Mouse (Mus musculus) forebrain, embryonic 11.5 days (tissue): Measurements from ENCODE around the gene Spem2. TPM values are rescaled to one million over a fixed set of nuclear protein-coding genes. Genes with fewer than 3 reads are reported as not detected.

ENCODE experiments used
- ATAC-seq: fragments of 200-750 bp; cut with Nextera tagmentation; replicated peaks from 2 replicates; pipeline ENCODE4 v1.8.0; 2017; ENCODE audit warnings: moderate TSS enrichment; ENCODE audit not compliant: low FRiP score
- DNase-seq: peaks from one replicate; pipeline ENCODE4 v3.0.0-alpha.2; 2017; ENCODE audit warnings: low spot score
- H3K27ac ChIP-seq: fragments of 300-500 bp; sonication (generic); 2 replicates; pipeline ENCODE4 v1.5.1; 2014; ENCODE audit warnings: low read depth, low read length
- H3K27me3 ChIP-seq: fragments of 300-500 bp; sonication (generic); 2 replicates; pipeline ENCODE4 v1.6.1; 2014; ENCODE audit warnings: mild to moderate bottlenecking, low read length, mixed read lengths; ENCODE audit not compliant: control insufficient read depth, insufficient read depth
- H3K36me3 ChIP-seq: fragments of 300-500 bp; sonication (generic); 2 replicates; pipeline ENCODE4 v1.6.1; 2014; ENCODE audit warnings: mild to moderate bottlenecking, low read length, moderate library complexity, mixed read lengths; ENCODE audit not compliant: control insufficient read depth, insufficient read depth
- H3K4me1 ChIP-seq: fragments of 300-500 bp; sonication (generic); replicated peaks from 2 replicates; pipeline ENCODE4 v1.6.1; 2014; ENCODE audit warnings: low read length, mixed read lengths; ENCODE audit not compliant: control insufficient read depth, insufficient read depth
- H3K4me2 ChIP-seq: fragments of 300-500 bp; sonication (generic); 2 replicates; pipeline ENCODE4 v1.6.1; 2014; ENCODE audit warnings: low read depth, mild to moderate bottlenecking, low read length, moderate library complexity, mixed read lengths; ENCODE audit not compliant: severe bottlenecking
- H3K4me3 ChIP-seq: fragments of 300-500 bp; sonication (generic); 2 replicates; pipeline ENCODE4 v1.5.1; 2014; ENCODE audit warnings: low read depth, low read length
- H3K9ac ChIP-seq: fragments of 300-500 bp; sonication (generic); 2 replicates; pipeline ENCODE4 v1.6.1; 2014; ENCODE audit warnings: low read length
- H3K9me3 ChIP-seq: fragments of 300-500 bp; sonication (generic); 2 replicates; pipeline ENCODE4 v1.6.1; 2016; ENCODE audit warnings: low read length, mixed read lengths; ENCODE audit not compliant: control insufficient read depth
- WGBS: fragments of 180-500 bp; shearing (Covaris S2); extraction: QIAGEN DNeasy Blood & Tissue Kit; methylation state at CpG from one replicate; pipeline ENCODE4 v1.1.7; 2014; 5-methylcytosine and 5-hydroxymethylcytosine counted together
- polyA plus RNA-seq: library from polyadenylated mRNA; unstranded; fragments of >200 nt; fragmentation: Nextera tagmentation; extraction: Ambion mirVana; gene quantifications from 2 replicates; pipeline ENCODE4 v1.2.1, GENCODE M21; 2014

Spem2 gene
- polyA plus RNA-seq, 1 experiment from 2014 or later: not detected

DNA sequence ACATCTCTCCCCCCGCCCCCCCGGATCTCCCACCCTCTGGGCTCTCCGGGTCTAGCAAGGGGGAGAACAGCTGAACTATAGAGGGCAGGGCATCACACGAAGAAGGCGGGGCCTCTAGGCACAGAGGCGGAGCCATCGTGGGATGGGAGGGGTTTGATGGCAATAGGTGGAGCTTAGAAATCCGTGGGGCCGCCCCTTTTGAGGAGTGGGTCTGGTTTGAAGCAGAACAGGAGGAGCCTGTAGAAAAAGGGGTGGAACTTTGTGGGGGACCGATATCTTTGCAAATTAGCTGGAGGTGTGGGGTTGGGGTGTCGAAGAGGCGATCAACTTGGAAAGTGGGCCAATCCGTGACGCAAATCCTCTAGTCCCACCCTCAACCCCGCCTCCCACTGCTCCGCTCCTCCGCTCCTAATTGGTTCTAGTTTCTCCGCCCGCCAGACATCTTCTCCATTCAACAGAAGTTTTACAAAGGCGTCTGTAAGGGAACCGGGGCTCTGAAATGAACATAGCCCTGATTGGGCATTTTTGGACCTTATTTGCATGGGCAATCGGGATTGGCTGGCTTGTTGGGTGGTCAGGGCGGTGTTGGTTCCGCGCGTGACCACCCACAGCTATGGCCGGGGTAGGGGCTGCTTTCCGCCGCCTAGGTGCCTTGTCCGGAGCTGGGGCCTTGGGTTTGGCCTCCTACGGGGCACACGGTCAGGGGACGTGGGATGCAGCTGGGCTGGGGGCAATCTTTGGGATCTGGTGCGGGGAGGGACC lies 19.9 kb upstream of the Spem2 start, which contains the start of gene Tmem256:
TSS of gene Tmem256 (plus strand) at position 563 of the 762 bp plus-strand sequence.
- H3K27ac ChIP-seq: peak within 1 kb of the TSS; percentile 83
- under 1% methylated on average over 34 of the region's 34 CpGs for WGBS
- peak; percentile 87 for ATAC-seq
- H3K9ac ChIP-seq: peak within 1 kb of the TSS; percentile 89
- no peaks in the 10 kb centered on the region for H3K9me3 ChIP-seq
- H3K36me3 ChIP-seq: no peaks in the 10 kb centered on the region
- peaks cover 30% of the 10 kb centered on the region for H3K4me1 ChIP-seq
- peak within 1 kb of the TSS; percentile 73 for H3K4me3 ChIP-seq
- peak within 1 kb of the TSS; percentile 92 for H3K4me2 ChIP-seq
- DNase-seq: peak; percentile 97
- no peaks in the 10 kb centered on the region; the same call in 1 of the 2 replicates for H3K27me3 ChIP-seq

GRCm38 (mm10) chr11:69837604-69837951 lies 19.3 kb upstream of the Spem2 start, which contains the start of gene Nlgn2:
Gene Nlgn2 (minus strand): TSS chr11:69837784.
- Histone ChIP-seq H3K36me3 (no peaks in the 10 kb centered on the region), H3K27me3 (no peaks in the 10 kb centered on the region; the same call in 1 of the 2 replicates), H3K4me2 (peak within 1 kb of the TSS; percentile 92), H3K4me1 (peaks cover 30% of the 10 kb centered on the region), H3K9ac (peak within 1 kb of the TSS; percentile 89), H3K9me3 (no peaks in the 10 kb centered on the region), H3K27ac (peak within 1 kb of the TSS; percentile 83), H3K4me3 (peak within 1 kb of the TSS; percentile 73)
- ATAC-seq (peak; percentile 44; the same call in 1 of the 2 replicates), DNase-seq (no peak)
- WGBS: under 1% methylated on average over 24 of the region's 32 CpGs

GRCm38 (mm10) chr11:69836703-69837576 lies 18.7 kb upstream of the Spem2 start:
- Histone ChIP-seq H3K4me1 (peaks cover 30% of the 10 kb centered on the region), H3K4me2 (peak overlapping the region; percentile 92), H3K9me3 (no peaks in the 10 kb centered on the region), H3K4me3 (peak overlapping the region; percentile 73), H3K9ac (peak overlapping the region; percentile 89), H3K36me3 (no peaks in the 10 kb centered on the region), H3K27me3 (no peaks in the 10 kb centered on the region; the same call in 1 of the 2 replicates), H3K27ac (peak overlapping the region; percentile 83)
- WGBS: under 1% methylated on average over 50 of the region's 52 CpGs
- DNase-seq (peak; percentile 76), ATAC-seq (peak; percentile 2; the same call in 1 of the 2 replicates)

DNA sequence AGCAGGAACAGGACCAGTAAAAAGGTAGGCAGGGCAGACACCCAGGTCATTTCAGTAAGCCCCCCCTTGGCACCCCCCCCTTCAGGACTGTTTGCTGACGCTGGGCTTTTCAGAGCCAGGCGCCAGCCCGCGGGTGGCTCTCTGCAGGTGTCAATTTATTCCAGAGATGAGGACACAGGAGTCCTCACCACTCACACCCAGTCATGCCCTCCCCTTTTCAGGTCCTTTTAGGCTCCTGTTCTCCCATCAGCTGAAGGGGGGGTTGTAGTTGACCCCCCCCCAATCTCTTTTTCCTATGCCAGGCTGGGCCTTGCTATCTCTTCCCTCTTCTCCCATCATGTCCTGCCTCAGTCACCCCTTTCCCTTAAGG lies 17.7 kb upstream of the Spem2 start:
- Histone ChIP-seq H3K27me3 (no peaks in the 10 kb centered on the region; the same call in 1 of the 2 replicates), H3K36me3 (no peaks in the 10 kb centered on the region), H3K9me3 (no peaks in the 10 kb centered on the region), H3K27ac (no peak overlapping the region), H3K4me3 (peak overlapping the region; percentile 73), H3K4me2 (peak overlapping the region; percentile 92), H3K4me1 (peaks cover 30% of the 10 kb centered on the region), H3K9ac (peak overlapping the region; percentile 89; the same call in 1 of the 2 replicates)
- ATAC-seq (no peak), DNase-seq (no peak)
- WGBS: 0% methylated on average over 4 of the region's 4 CpGs

GRCm38 (mm10) chr11:69835326-69835965 lies 17.2 kb upstream of the Spem2 start:
- no peaks in the 10 kb centered on the region; the same call in 1 of the 2 replicates for H3K27me3 ChIP-seq
- WGBS: 4% methylated on average over 9 of the region's 9 CpGs
- ATAC-seq: no peak

DNA sequence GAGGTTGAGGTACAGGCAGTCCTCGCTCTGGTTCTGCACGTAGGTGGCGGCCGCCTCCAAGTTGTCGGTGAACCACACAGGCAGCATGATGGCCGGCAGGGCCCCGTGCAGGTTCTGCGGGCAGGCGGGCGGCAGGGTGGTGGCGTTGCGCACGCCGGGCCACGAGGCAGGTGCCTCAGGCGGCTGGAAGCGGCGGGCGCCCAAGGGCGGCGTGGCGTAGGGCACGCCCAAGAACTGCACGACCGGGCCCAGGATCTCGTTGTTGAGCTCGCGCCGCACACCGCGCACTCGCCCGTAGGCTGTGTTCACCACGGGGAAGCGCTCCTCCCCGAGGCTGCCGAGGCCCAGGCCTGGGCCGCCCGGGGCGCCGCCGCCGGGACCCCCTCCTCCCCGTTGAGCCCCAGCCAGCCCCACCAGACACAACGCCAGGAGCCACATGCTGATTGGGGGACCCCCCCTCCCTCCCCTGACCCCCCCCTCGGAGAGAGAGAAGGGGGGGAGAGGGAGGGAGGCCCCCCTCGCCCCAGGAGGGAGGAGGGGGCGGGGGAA lies 15.8 kb upstream of the Spem2 start:
- Histone ChIP-seq H3K4me1 (peaks cover 30% of the 10 kb centered on the region), H3K4me3 (peak overlapping the region; percentile 73), H3K9me3 (no peaks in the 10 kb centered on the region), H3K27me3 (no peaks in the 10 kb centered on the region; the same call in 1 of the 2 replicates), H3K9ac (peak overlapping the region; percentile 65), H3K27ac (no peak overlapping the region), H3K36me3 (no peaks in the 10 kb centered on the region), H3K4me2 (peak overlapping the region; percentile 92)
- DNase-seq (peak; percentile 70), ATAC-seq (no peak)
- WGBS: 6% methylated on average over 47 of the region's 48 CpGs

More at GRCm38 (mm10) chr11:69835326-69835965, 17.2 kb upstream of the Spem2 start:
- H3K4me3 ChIP-seq: peak overlapping the region; percentile 73
- DNase-seq: peak; percentile 71
- H3K4me1 ChIP-seq: peaks cover 30% of the 10 kb centered on the region
- H3K4me2 ChIP-seq: peak overlapping the region; percentile 92
- no peak overlapping the region for H3K27ac ChIP-seq
- no peaks in the 10 kb centered on the region for H3K9me3 ChIP-seq
- no peaks in the 10 kb centered on the region for H3K36me3 ChIP-seq
- peak overlapping the region; percentile 89 for H3K9ac ChIP-seq

- no peak for ATAC-seq
- WGBS: 64% methylated on average over 8 of the region's 8 CpGs
- H3K27ac ChIP-seq: no peak overlapping the region
- DNase-seq: no peak
- peaks cover 30% of the 10 kb centered on the region for H3K4me1 ChIP-seq
- no peaks in the 10 kb centered on the region; the same call in 1 of the 2 replicates for H3K27me3 ChIP-seq
- no peaks in the 10 kb centered on the region for H3K9me3 ChIP-seq
- peak overlapping the region; percentile 73 for H3K4me3 ChIP-seq
- peak overlapping the region; percentile 92; the same call in 1 of the 2 replicates for H3K4me2 ChIP-seq
- H3K9ac ChIP-seq: peak overlapping the region; percentile 65
- no peaks in the 10 kb centered on the region for H3K36me3 ChIP-seq
Measured at GRCm38 (mm10) chr11:69833554-69833953, 15.3 kb upstream of the Spem2 start.

DNA sequence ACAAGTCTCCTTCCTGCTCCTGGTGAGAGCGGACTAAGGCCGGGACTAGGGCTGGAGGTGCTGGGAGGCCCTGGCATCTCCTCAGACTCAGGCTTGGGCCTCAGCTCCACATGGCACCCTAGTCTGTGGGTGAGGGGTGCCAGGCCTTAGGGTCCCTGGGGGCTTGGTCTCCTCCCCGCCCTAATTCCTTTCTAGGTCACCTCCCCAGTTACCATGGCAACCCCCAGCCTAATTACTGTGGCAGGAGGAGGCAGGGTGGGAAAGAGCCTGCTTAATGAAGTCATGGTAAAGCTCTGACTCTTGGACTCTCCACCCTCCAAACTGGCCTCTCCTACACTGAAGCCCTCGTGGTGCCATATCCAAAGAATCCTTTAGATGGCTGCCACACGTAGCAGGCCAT lies 10.6 kb upstream of the Spem2 start:
- H3K9me3 ChIP-seq: no peaks in the 10 kb centered on the region
- H3K36me3 ChIP-seq: peaks cover 15% of the 10 kb centered on the region
- no peak for ATAC-seq
- H3K27ac ChIP-seq: no peak overlapping the region
- WGBS: 69% methylated on average over 5 of the region's 5 CpGs
- no peaks in the 10 kb centered on the region; the same call in 1 of the 2 replicates for H3K27me3 ChIP-seq
- peaks cover 7% of the 10 kb centered on the region; the same call in 1 of the 2 replicates for H3K4me1 ChIP-seq
- DNase-seq: no peak
- no peak overlapping the region for H3K9ac ChIP-seq
- no peak overlapping the region for H3K4me2 ChIP-seq
- H3K4me3 ChIP-seq: no peak overlapping the region
